Mouse (Mus musculus) large intestine, adult 2 months (tissue): Measurements from ENCODE around the gene Upf1. TPM values are rescaled to one million over a fixed set of nuclear protein-coding genes. Genes with fewer than 3 reads are reported as not detected.

Experiments
- DNase-seq: peaks from one replicate; pipeline ENCODE4 v3.0.0-alpha.2; 2012; ENCODE audit warnings: low read depth, low spot score
- WGBS: fragments of 180-500 bp; shearing (Covaris S2); methylation state at CpG from one replicate; pipeline ENCODE4 v1.1.7; 2018; 5-methylcytosine and 5-hydroxymethylcytosine counted together
- polyA plus RNA-seq: library from polyadenylated mRNA; depleted of rRNA; stranded (reverse); fragments of >200 nt; gene quantifications from 2 replicates; pipeline ENCODE4 v1.2.3, GENCODE M21; 2012

Upf1 gene
- polyA plus RNA-seq, 1 experiment = 24.5 TPM

DNA sequence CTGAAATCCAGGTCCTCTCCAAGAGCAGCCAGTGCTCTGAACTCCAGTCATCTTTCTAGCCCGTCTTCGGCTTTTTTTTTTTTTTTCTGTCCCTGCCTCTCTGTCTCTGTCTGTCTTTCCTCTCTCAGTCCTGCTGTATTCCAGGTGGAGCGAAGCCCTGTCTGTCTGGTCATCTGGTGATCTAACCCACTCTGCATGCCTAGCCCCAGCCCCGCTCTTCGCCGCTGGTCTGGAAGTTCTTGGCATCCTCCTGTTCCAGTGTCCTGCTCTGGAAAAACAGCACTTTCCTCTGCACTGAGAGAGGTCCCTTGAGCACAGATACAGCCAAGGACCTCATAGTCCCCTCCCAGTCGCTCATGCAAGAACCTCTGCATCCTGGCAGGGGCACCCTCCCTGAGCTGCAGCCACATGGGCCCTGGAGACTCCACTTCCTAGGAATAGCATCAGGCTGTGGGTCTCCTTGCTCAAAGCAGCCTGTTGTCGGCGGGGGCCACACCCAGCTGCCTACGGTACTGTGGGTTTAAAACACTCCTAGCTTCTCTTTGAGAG, 8.5 kb upstream of the Upf1 start:
- WGBS = 82% methylated on average over 10 of the region's 10 CpGs
- DNase-seq = no peak

DNA sequence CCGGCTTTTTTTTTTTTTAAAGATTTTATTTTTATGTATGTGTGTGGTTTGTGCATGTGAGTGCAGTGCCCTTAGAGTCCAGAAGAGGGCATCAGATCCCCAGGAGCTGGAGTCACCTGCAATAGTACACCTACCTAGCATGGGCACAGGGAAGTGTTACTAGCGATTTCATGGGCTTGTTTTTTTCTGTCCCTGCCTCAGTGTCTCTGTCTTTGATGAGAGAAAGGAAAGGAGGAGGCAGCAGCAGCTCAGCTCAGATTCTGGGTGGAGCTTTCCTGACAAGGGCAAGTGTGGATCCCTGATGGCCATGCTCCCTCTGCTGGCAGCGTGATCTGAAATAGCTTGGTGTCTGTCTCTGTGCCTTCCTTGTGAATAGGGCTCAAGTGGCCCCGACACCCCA, 7.7 kb upstream of the Upf1 start:
- DNase-seq = no peak
- WGBS = 59% methylated on average over 4 of the region's 4 CpGs

DNA sequence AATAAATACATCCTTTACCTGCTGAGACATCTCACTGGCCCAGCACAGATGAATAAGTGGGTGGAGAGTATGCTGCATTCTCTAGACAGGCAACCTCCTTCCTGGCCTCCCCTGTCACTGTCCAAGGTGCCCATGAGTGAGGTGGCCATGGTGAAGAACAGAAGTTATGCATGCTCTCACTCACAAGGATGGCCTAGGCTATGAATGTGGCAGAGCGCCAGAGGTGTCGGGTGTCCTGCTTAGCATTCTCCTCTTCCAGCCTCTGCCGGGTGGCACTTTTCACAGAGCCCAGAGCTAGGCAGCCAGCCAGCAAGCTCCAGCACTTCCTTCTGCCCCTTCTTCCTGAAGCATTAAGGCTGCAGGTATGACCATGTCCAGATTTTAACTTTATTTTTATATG, 6.3 kb upstream of the Upf1 start:
- DNase-seq = no peak
- WGBS = 19% methylated on average over 3 of the region's 3 CpGs

DNA sequence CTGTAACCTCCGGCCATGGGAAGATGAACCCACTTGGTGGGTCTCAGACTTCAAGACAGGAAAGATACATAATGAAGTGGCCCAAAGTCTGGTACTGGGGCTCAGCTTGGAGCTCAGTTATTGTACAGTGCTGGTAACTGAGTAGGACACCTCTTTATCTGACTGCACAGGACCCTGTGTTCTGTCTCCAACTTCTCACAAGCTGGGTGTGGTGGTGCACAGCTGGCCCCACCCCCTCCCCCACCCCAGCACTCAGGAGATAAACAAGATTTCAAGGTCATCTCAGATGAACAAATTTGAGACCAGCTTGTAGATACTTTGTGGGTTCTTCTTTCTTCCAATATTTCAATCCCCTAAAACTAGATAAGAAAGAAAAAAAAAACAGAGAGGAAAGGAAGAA, 3.0 kb upstream of the Upf1 start:
- DNase-seq = no peak
- WGBS = 76% methylated on average over 1 of the region's 1 CpGs

DNA sequence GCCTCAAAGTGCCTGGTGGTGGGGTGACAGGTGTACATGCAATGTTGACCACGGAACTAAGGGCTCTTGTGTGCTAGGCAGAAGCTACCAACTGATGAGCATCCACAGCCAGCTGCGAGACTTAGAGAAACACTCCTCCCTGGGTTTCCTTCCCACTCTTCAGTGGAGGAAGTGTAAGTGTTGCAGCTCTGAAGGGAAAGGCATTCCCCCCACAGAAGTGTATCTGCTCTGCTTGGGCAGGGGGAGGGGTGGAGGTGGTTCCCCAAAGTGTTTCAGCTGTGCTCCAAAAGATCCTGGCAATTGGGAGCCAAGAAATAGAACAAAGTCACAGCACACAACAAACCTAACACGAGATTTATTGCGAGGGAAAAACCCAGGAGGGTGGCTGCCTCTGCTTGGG, 926 bp upstream of the Upf1 start:
- 14% methylated on average over 4 of the region's 4 CpGs for WGBS
- no peak for DNase-seq

DNA sequence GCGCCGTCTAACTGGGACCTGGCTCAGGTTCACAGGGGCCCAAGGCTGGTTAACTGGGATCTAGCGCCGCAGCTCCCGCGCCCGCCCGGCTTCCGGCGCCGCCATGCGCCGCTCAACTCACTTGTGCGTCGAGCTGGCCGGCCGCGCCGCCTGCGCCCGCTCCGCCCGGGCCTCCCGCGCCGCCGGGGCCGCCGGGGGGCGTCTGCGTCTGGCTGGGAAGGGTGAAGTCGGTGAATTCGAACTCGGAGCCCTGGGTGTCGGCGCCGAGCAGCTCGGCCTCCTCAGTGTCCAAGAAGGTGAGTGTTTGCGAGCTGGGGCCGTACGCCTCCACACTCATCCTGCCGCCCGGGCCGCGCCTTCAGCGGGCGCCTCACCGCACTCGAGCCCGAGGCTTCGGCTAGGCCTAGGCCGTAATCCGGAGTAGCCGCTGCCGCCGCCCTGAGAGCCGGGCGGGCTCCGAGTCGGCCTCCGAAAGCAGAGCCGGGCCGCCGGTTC, 374 bp downstream of the Upf1 start:
- WGBS = under 1% methylated on average over 64 of the region's 64 CpGs
- no peak for DNase-seq

DNA sequence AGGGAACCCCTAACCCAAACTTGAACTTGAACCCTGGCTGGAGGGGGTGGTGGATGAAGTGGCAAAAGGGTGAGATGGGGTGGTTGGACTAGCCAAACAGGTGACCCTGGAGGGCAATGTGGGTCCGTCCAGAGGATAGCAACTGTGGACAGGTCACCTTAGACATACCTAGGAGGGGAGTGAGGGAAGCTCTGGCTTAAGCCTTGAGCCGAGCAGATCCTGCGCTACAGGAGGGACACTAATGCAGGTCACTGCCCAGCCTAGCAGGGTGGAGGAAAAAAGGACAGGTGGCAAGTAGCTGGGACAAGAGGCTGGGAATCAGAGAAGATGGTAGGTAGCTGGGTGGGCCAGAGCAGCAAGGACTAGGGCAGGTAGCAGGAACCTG, 1.1 kb downstream of the Upf1 start:
- WGBS = 11% methylated on average over 3 of the region's 3 CpGs
- DNase-seq = no peak

DNA sequence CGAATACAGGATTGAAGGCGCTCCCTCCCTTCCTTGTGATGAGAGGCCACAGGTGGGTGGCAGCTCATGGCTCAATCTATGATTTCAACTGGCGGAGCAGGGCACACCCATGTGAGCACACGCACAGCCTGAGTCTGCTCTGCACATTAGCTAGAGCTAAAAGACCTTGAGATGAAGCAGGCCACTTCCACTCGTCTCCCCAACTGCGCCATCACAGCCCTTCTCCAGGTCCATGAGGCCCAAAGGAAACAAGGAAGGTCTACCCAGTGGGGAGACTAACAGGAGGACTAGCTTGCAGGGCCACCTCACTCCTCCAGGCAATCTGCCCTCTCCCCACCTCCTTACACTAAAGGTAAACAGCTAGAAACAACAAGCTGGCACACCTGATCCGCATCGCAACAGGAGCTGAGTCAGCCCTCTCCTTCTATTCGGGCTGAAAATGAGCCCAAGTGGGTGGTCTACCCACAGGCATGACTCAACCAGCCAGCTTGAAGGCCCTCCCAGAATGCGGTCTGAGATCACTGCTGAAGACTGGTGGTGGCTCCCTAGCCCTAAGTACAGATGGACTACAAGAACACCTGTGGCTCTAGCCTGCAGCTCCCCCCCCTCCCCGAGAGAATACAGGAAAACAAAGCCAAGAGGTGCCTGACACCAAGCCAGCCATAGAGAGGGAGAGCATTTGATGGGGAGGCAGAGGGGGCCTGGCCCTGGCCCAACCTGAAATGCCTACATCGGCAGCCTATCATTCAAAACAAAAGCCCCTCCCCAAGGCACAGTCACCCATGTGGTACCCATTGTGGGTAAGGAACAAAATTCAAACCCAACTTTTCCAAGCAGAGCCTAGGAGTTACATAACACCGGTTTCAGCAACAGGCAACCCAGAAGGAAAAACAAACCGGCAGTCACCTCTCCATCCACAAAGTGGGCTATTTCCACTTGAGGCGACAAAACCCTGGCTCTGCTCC, 1.8 kb downstream of the Upf1 start:
- 15% methylated on average over 15 of the region's 15 CpGs for WGBS
- no peak for DNase-seq

DNA sequence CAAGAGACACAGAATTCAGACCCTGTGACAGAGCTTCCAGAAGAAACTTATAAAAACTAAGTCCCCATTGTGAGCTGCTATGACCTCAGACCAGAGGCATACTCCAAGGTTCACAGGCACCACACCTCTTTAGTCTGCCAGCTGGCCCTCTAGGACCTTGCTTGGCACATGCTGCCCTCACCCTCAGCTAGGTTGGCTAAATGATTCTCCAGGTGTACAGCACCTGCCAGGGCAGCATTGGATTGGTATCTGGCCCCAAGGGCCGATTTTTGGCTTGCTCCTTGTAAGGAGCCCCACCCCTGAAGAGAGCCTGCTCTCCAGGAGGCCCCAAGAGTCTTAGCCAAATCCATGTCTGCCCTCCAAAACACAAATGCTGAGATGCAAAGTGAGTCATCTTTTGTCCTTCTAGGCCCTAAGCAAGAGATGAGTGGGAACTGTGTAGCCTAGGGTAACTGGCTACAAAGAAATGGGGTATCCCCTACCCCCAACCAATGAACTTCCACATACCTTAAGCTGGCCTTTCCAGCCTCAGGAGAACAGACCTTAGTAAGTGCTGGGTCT, 5.1 kb downstream of the Upf1 start:
- no peak for DNase-seq
- WGBS = 15% methylated on average over 1 of the region's 1 CpGs

DNA sequence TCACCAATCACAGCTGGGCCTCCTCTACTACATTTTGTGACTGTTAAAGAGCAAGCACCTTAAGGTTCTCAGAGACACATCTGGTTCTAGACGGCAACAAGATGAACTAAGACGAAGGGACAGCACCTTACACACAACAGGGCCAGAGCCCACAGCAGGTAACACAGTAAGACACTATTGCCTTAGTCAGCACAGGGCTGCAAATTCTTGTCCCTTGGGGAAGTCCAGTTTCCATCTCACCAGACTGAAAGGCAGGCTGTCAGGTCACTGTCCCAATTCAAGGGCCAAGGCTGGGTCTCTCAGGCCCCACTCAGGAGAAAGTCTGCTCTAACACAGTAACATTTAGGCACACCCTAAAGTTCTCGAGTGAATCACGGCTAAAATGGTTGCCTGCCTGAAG, 5.6 kb downstream of the Upf1 start:
- 46% methylated on average over 4 of the region's 4 CpGs for WGBS

DNA sequence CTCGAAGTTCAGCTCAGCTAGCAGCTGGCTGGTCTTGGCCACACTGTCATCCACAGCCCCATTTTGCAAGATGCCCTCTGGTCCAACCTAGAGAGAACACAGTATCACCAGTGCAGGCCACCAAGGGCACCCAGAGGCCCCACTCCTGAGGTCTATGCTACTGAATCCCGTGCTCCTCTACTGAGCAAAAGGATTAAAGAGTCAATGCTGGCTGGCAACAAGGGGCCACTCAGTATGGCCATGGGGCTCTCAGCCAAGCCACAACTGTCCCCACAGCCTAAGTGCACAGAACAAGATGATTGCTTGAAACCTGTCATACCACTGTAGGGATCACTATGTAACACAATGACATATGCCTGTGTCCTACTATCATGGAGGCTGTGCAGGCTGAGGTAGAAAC, 8.8 kb downstream of the Upf1 start:
- no peak for DNase-seq
- 70% methylated on average over 2 of the region's 2 CpGs for WGBS

More for the DNA sequence above, 5.6 kb downstream of the Upf1 start:
- no peak for DNase-seq

DNA sequence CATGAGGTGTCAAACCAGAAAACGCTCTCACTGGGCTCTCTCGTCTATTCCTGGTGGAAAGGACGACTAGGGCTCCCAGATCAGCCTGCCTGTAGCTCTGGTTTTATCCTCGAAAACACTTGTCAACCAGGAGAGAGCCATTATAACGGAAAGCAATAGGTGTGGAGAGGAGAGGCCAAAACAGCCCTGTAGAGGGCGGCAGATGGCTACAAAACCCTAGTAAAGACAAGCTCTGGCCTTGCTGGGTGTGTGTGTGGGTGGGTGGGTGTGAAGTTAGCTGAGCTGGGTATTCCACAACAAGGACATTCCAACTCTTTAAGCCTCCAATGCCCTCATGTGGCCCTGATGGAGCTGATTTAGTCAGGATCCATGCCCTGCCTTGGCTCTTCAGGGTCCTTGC, 9.4 kb downstream of the Upf1 start:
- DNase-seq = no peak
- 59% methylated on average over 6 of the region's 6 CpGs for WGBS

DNA sequence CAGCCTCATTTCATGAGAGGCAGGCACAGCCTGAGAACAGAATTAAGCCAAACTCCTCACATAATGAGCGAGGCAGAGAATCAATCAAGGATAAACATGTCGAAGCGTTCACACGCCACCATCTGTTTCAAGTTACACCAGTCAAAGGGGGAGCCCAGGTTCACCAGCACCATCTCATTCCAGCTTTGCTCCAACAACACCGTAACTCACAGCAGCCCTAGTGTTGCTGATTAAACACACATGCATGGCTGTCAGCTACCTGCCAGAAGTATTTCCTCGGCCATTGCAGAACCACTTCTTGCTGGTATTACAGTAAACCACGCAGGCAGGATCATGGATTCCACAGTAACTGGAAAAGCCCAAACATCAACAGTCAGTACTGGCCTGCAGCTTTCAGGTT, 10.0 kb downstream of the Upf1 start:
- WGBS = 90% methylated on average over 7 of the region's 7 CpGs

DNA sequence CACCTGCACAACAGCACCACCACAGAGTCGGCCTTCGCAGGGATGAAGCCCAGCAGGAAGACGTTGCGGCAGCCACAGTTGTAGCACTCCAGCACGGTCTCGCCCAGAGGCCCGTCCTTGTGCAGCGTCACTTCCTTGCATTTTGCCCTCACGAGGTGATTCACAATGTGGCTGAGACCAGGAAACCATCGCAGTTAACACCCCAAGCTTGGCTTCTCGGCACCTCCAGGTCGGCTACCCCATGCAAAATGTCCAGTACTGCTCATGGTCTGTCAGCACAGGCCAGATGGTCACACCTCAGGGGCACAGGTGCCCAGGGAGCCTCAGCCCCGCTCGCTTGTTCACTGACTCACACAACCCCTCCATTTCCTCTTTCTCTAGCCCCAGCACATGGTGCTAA, 11.1 kb downstream of the Upf1 start:
- DNase-seq = no peak
- whole genome bisulfite sequencing = 88% methylated on average over 14 of the region's 14 CpGs

More for the DNA sequence above, 10.0 kb downstream of the Upf1 start:
- no peak for DNase-seq

DNA sequence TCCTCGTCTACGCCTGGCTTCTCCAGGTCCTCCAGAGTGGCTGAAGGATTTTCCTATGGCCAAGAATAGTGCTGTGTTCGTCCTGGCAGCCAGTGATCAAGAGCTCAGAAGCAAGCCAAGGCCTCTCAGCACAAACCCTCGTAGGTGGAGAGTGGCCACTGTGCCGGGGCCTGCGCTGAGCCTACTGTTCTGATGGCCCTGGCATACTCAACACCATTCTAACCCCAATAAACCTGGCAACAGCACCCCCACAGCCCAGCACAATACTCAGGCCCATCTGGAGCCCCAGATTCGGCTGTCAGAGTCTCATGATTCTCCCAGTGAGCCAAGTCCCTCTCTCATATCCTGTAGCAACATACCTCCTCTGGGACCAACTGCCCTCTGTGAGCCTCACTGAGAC, 12.4 kb downstream of the Upf1 start:
- WGBS = 90% methylated on average over 7 of the region's 7 CpGs

DNA sequence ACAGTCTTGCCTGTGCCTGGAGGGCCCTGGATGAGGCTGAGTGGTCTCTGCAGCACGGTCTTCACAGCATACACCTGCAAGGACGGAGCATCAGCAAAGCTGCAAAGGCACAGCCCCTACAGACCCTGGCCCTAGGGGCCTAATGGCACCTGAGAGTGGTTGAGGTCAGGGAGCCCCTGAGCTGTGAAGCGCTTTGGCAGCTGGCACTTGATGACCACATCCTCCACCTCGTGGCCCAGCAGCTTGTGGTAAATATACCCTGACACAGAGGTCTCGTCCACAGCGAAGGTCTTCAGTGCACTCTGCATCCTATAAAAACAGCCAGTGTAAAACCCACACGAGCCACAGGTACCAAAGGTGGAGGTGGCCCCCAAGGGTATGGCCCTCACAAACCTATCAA, 14.1 kb downstream of the Upf1 start:
- 88% methylated on average over 7 of the region's 7 CpGs for WGBS
- no peak for DNase-seq

More for the DNA sequence above, 12.4 kb downstream of the Upf1 start:
- no peak for DNase-seq

DNA sequence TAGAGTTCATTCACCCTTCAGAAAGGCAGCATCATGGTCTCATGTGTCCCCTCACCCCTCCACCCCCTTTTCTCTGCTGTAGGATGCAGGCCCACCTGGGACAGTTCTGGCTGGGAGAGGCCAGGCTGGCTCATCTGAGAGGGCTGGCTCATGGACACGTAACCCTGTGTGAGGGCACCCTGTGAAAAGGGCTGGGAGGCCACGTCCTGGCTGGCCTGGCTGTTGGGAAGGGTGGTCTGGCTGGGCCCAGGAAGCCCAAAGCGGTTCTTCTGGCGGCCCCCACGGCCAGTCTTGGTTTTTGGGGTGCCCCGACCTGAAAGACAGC, 20.2 kb downstream of the Upf1 start:
- WGBS = 95% methylated on average over 6 of the region's 6 CpGs
- DNase-seq = no peak

DNA sequence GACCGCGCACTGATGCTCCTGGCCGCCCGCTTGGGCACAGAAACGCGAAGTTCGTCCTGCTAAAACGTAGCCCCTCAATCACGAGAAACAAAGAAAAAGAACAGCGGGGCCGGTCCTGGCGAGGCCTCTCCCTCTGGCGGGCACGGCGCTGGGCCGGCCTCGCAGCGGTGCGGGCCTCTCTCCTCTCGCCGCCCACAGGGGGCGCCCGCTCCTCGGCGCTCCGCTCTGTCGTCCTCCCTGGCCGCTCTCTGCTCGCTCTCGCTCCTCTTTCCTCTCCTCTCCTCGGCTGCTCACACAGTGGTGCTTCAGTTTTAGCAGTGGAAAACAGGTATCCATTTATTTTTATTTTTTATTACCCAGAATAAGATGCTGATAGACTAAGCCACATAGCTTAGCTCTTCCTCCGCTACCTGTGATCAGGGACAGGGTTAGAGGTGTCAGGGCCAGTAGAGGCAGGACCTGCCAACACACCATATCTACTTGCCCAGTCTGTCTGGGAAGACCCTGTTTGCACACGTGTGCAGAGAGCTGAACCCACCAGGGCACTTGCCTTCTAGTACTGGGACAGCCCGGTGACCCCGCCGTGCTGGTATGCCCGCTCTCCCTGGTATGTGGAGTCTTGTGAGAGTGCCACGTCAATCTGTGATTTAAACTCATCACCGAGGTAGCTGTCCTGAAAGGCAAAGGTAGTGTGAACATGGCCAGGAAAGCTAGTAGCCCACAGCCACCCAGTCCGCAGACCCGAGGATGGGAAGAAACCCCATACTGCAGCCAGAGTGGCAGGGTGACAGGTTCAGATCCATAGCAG, 20.8 kb downstream of the Upf1 start:
- no peak for DNase-seq
- 56% methylated on average over 41 of the region's 41 CpGs for WGBS

DNA sequence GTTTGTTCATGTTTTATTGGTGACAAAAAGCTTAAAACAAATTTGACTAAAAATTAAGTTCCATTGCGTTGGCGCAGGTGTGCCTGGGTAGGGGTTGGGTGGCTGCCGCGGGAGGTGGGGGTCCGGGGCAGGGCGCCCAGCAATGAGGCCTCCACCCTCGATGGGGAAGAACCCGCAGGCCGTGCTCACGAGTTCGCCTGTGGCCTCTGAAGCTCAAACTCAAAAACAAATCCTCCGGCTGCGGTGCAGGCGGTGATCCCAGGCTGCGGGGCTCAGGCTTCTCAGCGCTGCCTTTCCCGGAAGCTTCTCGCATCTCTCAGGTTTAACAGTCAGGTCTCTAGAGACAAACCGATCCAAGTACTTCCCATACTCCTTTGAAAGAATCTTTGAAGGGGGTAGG, 21.6 kb downstream of the Upf1 start:
- no peak for DNase-seq
- 92% methylated on average over 19 of the region's 19 CpGs for WGBS

DNA sequence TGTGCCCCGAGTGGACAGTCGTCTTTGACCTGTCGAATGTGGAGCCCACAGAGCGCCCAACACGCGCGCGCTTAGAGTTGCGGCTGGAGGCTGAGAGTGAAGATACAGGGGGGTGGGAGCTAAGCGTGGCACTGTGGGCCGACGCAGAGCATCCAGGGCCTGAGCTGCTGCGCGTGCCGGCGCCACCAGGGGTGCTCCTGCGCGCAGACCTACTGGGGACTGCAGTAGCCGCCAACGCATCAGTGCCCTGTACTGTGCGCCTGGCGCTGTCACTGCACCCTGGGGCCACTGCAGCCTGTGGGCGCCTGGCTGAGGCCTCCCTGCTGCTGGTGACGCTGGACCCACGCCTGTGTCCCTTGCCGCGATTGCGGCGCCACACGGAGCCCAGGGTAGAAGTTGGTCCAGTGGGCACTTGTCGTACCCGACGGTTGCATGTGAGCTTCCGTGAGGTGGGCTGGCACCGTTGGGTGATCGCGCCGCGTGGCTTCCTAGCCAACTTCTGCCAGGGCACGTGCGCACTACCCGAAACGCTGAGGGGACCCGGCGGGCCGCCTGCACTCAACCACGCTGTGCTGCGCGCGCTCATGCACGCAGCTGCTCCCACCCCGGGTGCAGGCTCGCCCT, 22.2 kb downstream of the Upf1 start:
- 78% methylated on average over 53 of the region's 53 CpGs for WGBS
- DNase-seq = no peak
